Mouse (Mus musculus) olfactory bulb, adult 2 months (tissue): ENCODE results near the gene Mtmr11. TPM values are rescaled to one million over a fixed set of nuclear protein-coding genes. Genes with fewer than 3 reads are reported as not detected.

Experiments
- H3K27ac ChIP-seq: fragments of 200-500 bp; 2 replicates; pipeline ENCODE4 v1.5.1; 2012; ENCODE audit warnings: low read depth, low read length; ENCODE audit not compliant: insufficient read depth
- H3K4me1 ChIP-seq: fragments of 200-500 bp; 2 replicates; pipeline ENCODE4 v1.6.1; 2012; ENCODE audit warnings: low read length; ENCODE audit not compliant: control insufficient read depth, insufficient read depth
- H3K4me3 ChIP-seq: fragments of 200-500 bp; 2 replicates; pipeline ENCODE4 v1.5.1; 2012; ENCODE audit warnings: mild to moderate bottlenecking, low read depth, low read length, moderate library complexity; ENCODE audit not compliant: insufficient read depth
- CTCF ChIP-seq: fragments of 200-500 bp; IDR thresholded peaks from 2 replicates; pipeline ENCODE4 v1.5.1; 2012; ENCODE audit warnings: low read depth, mild to moderate bottlenecking, low read length, moderate library complexity; ENCODE audit not compliant: insufficient read depth
- POLR2A ChIP-seq: fragments of 200-500 bp; IDR thresholded peaks from 2 replicates; pipeline ENCODE4 v1.6.1; 2012; ENCODE audit warnings: mild to moderate bottlenecking, low read depth, low read length, moderate library complexity; ENCODE audit not compliant: insufficient read depth
- WGBS: fragments of 180-500 bp; shearing (Covaris S2); methylation state at CpG from one replicate; pipeline ENCODE4 v1.1.7; 2018; 5-methylcytosine and 5-hydroxymethylcytosine counted together
- polyA plus RNA-seq: library from polyadenylated mRNA; stranded (reverse); fragments of >200 nt; gene quantifications from 2 replicates; pipeline ENCODE4 v1.2.4, GENCODE M21; 2012; ENCODE audit warnings: low replicate concordance; ENCODE audit not compliant: missing spikeins, insufficient read depth, insufficient read length

Gene Mtmr11
- polyA plus RNA-seq, 1 experiment: not detected

DNA sequence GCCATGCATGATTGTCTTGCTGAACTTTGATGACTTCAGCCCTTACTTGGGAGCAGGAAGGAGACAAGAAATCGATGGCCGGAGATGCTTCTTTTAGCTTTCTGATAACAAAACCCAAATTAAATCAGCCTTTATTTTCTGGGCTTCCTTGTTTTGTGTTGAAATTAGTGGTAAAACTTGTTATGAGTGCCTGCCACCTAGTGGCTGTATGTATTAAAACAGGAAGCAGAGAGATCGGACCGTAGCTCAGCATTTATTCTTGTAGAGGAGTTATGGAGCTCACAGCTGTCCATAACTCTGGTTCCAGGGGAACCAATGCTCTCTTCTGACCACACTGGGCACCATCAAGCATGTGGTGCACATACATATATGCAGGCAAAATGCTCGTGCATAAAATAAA, 13.9 kb upstream of the Mtmr11 start:
- no peak for TF ChIP-seq CTCF
- TF ChIP-seq POLR2A: no peak
- WGBS: 6% methylated on average over 5 of the region's 5 CpGs
- Histone ChIP-seq H3K27ac (no peak overlapping the region), H3K4me3 (no peak overlapping the region), H3K4me1 (peaks cover 6% of the 10 kb centered on the region)

- Histone ChIP-seq H3K4me3 (no peak overlapping the region), H3K27ac (no peak overlapping the region), H3K4me1 (peaks cover 13% of the 10 kb centered on the region)
- TF ChIP-seq POLR2A (no peak), CTCF (no peak)
- WGBS: 71% methylated on average over 7 of the region's 7 CpGs
These were observed 10.0 kb upstream of the Mtmr11 start for GRCm38 (mm10) chr3:96151836-96152235.

DNA sequence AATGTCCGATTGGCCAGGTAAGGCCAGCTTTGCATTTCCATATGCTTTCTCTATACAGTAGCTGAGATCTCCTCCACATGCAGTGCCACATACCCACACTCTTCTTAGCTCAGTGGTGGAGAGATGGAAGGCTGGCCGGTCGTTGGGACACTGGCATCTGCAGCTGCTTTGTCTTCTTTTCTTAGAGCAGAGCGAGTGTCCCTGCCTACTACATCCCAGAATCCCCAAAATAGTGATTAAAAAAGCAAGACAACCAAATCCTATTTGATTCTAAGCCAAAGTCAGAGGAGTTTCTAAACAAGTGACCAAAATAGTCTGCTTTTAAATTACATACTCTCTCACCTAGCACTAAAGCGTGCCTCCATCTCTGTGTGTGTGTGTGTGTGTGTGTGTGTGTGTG, 9.2 kb upstream of the Mtmr11 start:
- Histone ChIP-seq H3K4me1 (peaks cover 13% of the 10 kb centered on the region), H3K27ac (peak overlapping the region; percentile 52), H3K4me3 (no peak overlapping the region)
- TF ChIP-seq POLR2A (no peak), CTCF (no peak)
- 49% methylated on average over 5 of the region's 5 CpGs for WGBS

DNA sequence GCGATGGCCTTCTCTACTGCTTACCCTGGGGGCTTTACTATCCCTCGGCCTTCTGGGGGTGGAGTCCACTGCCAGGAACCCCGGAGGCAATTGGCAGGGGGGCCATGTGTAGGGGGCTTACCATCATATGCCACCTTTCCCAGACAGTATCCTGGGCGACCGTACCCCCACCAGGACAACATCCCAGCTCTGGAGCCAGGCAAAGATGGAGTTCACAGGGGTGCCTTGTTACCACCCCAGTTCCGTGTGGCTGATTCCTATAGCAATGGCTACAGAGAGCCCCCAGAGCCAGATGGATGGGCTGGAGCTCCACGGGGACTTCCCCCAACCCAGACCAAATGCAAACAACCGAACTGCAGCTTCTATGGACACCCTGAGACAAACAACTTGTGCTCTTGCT, 6.3 kb upstream of the Mtmr11 start:
- no peak overlapping the region for H3K27ac ChIP-seq
- WGBS: 90% methylated on average over 8 of the region's 8 CpGs
- no peak overlapping the region for H3K4me3 ChIP-seq
- H3K4me1 ChIP-seq: peaks cover 18% of the 10 kb centered on the region
- TF ChIP-seq POLR2A: 0 out of 2 replicates have a peak, but pooled peaks have one; percentile 15
- no peak for TF ChIP-seq CTCF

DNA sequence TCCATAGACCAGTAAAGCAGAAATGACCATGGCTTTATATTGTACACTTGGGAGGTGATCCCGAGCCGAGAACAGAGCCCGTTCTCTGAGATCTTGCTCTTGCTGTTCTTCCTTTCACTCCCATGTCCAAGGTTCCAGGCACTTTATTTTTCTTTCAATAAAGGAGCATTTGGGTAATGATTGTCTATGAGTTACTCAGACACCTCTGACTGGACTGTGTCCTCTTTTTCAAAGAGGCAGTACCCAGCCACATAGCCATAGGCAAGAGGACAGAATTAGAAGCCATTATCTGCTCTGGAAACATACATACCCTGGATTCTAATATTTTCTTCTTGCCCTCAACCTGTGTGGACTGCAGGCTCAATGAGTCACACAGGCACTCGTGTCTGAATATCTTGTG, 2.0 kb upstream of the Mtmr11 start:
- Histone ChIP-seq H3K4me1 (peaks cover 19% of the 10 kb centered on the region), H3K27ac (peak overlapping the region; percentile 98), H3K4me3 (no peak overlapping the region)
- no peak for TF ChIP-seq CTCF
- no peak for TF ChIP-seq POLR2A
- WGBS: 57% methylated on average over 4 of the region's 4 CpGs

GRCm38 (mm10) chr3:96160222-96160802, 1.5 kb upstream of the Mtmr11 start:
- WGBS: 13% methylated on average over 4 of the region's 4 CpGs
- Histone ChIP-seq H3K4me1 (peaks cover 18% of the 10 kb centered on the region), H3K27ac (peak overlapping the region; percentile 98), H3K4me3 (no peak overlapping the region)
- no peak for TF ChIP-seq POLR2A
- no peak for TF ChIP-seq CTCF

DNA sequence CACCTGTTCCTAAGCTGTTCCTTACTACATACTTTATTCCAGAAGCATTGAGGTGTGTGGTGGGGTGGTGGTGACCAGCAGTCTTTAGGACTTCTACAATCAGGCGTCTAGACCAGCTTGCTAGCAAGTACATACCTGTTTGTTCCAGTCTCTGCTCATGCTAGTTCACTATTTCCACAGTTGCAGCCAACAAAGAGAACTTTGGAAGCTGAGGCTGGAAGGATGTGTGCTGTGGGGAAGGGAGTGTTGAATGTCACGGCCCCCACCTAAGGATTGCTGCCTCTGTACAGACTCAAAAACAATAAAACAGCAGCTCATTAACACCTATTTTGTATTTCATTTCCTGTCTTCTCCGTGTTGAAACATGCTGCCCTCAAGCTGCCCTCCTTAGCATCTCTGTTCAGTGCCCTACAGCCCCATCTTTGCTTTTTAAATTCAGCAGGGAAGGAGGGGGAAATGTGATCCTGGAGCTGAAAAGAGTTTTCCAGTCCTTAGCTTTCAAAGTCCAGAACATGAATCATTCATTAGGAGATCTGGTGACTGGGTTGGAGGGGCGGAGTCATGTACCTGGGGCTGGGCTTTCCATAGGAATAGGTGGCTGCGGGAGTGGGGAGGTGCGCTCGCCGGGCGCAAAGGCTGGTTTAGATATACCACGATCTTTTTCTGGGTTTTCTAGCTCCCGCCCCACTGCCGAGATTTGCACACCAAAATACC, 844 bp upstream of the Mtmr11 start:
- TF ChIP-seq POLR2A: no peak
- no peak for TF ChIP-seq CTCF
- Histone ChIP-seq H3K4me3 (peak overlapping the region; percentile 47), H3K4me1 (peaks cover 18% of the 10 kb centered on the region), H3K27ac (peak overlapping the region; percentile 98)
- 3% methylated on average over 12 of the region's 12 CpGs for WGBS

- TF ChIP-seq POLR2A (no peak), CTCF (no peak)
- no peak overlapping the region for H3K4me3 ChIP-seq
These were observed 1.2 kb downstream of the Mtmr11 start for GRCm38 (mm10) chr3:96163040-96163439.

GRCm38 (mm10) chr3:96168466-96169158, 6.8 kb downstream of the Mtmr11 start:
- TF ChIP-seq POLR2A (no peak), CTCF (no peak)
- 52% methylated on average over 12 of the region's 12 CpGs for WGBS
- H3K4me3 ChIP-seq: no peak overlapping the region
- no peak overlapping the region for H3K27ac ChIP-seq
- H3K4me1 ChIP-seq: peaks cover 27% of the 10 kb centered on the region

More at GRCm38 (mm10) chr3:96163040-96163439, 1.2 kb downstream of the Mtmr11 start:
- H3K4me1 ChIP-seq: peaks cover 18% of the 10 kb centered on the region
- WGBS: 91% methylated on average over 6 of the region's 6 CpGs
- no peak overlapping the region for H3K27ac ChIP-seq

DNA sequence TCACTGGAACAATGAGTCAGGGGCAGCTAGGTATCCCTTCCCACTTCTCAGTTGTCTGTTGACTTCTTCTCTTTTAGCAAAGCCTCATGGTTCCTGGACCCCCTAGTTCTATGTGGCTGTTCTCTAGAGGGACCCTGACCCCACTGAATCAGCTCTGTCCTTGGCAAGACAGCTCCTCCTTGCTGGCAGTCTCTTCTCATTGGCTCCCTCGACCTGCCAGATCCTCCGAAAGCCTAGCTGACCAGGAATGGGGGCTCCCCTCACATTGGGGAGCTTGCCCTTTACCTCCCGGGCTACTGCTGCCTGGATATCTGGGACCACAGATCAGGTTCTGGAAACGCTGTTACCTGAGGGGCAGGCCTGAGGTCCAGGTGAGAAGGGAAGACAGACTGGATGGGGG, 8.5 kb downstream of the Mtmr11 start:
- no peak overlapping the region for H3K4me3 ChIP-seq
- H3K27ac ChIP-seq: peak overlapping the region; percentile 31; the same call in 1 of the 2 replicates
- no peak for TF ChIP-seq POLR2A
- no peak for TF ChIP-seq CTCF
- WGBS: 86% methylated on average over 4 of the region's 4 CpGs
- H3K4me1 ChIP-seq: peaks cover 29% of the 10 kb centered on the region
